ENCODE assay signal across 15 mouse cellular contexts in the genomic region with DNA sequence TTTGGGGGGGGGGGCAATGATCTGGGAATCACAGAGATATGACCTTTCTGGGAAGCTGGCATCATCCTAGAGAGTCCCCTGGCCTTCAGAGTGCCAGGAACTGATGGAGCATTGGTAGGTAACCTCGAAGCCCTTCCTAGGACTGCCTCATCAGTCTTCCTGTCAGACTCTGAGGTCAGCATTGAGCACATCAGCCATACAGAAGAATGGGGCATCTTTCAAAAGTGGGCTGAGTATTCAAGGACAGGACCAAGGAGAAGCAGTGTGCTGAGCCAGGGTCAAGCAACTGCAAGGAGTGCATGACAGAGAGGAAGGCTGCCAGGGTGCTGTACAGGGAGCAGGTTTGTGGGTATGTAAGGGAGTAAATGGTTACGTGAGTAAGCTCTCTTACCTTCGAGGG.
"Had no signal": no experiment of that assay in that cellular context is flagged by ENCODE, and none has a peak within 500 bp of the region (broad histone marks: within the 10 kb centered on the region; RNA-seq: fewer than 3 reads in every experiment).

No protein-coding gene starts in this region.

- H3K27ac ChIP-seq: macrophage; midbrain, embryonic 13.5 days; midbrain, embryonic 15.5 days; neural tube, embryonic 12.5 days; stomach, embryonic 15.5 days; stomach, postnatal 0 days had no signal

- DNase-seq: lung, adult 18-20 months; lung, embryonic 14.5 days; lung, postnatal 10 days; right cerebral cortex, postnatal 14 days; thymus, adult 2 months; thymus, postnatal 25 days; thymus, postnatal 4 days had no signal

- H3K9me3 ChIP-seq: megakaryocyte, embryonic 14.5 days; midbrain, embryonic 13.5 days; midbrain, embryonic 15.5 days; neural tube, embryonic 12.5 days; stomach, embryonic 15.5 days had no signal

- H3K36me3 ChIP-seq: midbrain, embryonic 13.5 days; midbrain, embryonic 15.5 days; neural tube, embryonic 12.5 days; stomach, embryonic 15.5 days had no signal

- ATAC-seq: midbrain, embryonic 13.5 days; midbrain, embryonic 15.5 days had no signal

- H3K4me1 ChIP-seq: midbrain, embryonic 13.5 days; midbrain, embryonic 15.5 days; neural tube, embryonic 12.5 days; stomach, embryonic 15.5 days had no signal

- H3K4me3 ChIP-seq: megakaryocyte, embryonic 14.5 days; midbrain, embryonic 13.5 days; midbrain, embryonic 15.5 days; neural tube, embryonic 12.5 days; stomach, embryonic 15.5 days had no signal

- H3K27me3 ChIP-seq: midbrain, embryonic 13.5 days; midbrain, embryonic 15.5 days; neural tube, embryonic 12.5 days; stomach, embryonic 15.5 days had no signal

- H3K4me2 ChIP-seq: lung, embryonic 14.5 days; midbrain, embryonic 11.5 days; midbrain, embryonic 13.5 days; midbrain, embryonic 15.5 days; neural tube, embryonic 12.5 days; stomach, embryonic 15.5 days had no signal

- H3K9ac ChIP-seq: lung, embryonic 14.5 days; midbrain, embryonic 13.5 days; midbrain, embryonic 15.5 days; neural tube, embryonic 12.5 days; stomach, embryonic 15.5 days had no signal
